Mouse (Mus musculus): ENCODE measurements at regions not wholly inside any gene's neighbourhood (a gene's known extent, or its start where the extent isn't known, plus 50 kb on each side); places are given as distances from the start of the nearest gene placed in this dataset.

DNA sequence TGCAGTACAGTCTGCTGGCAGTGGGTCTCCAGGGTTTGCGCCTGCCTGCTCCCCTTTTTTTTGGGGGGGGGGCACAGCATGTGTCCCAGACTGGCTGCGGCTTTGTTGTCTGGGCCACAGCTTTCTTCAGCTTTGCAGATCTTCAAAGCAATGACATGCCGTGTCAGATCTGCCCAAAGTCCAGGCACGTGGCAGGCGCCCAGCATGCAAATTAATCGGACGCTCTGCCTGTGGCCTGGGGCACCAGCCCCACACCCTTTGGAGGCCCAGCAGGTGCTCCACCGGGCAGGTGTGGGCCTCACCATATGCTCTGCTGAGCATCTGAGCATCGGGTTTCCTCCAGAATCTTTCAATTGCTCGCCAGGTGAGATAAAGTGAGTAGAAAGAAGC, 72.3 kb downstream of the Gadd45g start:
- TF ChIP-seq POLR2A (IDR thresholded peaks at IDR 0.05; ENCODE audit: borderline replicate concordance, insufficient read depth, low read length) (no peak), CTCF (IDR thresholded peaks at IDR 0.05; ENCODE audit: borderline replicate concordance, insufficient read depth, low read depth, low read length) (no peak)
